Mouse (Mus musculus) left cerebral cortex, postnatal 25 days (tissue): Measurements from ENCODE around the gene Zbtb32. TPM values are rescaled to one million over a fixed set of nuclear protein-coding genes. Genes with fewer than 3 reads are reported as not detected.
A peak's percentile ranks its signal among the peaks of the same experiment; 100 is the strongest.

Experiments
- DNase-seq, 2 experiments: peaks; one replicate each; pipeline ENCODE4 v3.0.0; 2022; ENCODE audit warnings: low spot score in 2 of 2, mixed read lengths in 1 of 2
- intact Hi-C: fragments of 180-260 bp; cut with DNase I; formaldehyde crosslinking; loops from one replicate; pipeline ENCODE4 v1.15.1; 2025
- total RNA-seq, 2 experiments: library from RNA; stranded (reverse); gene quantifications; 2 replicates each; pipeline ENCODE4 v1.2.3; 2021

Gene Zbtb32
- total RNA-seq, 2 experiments from 2014 or later = not detected

- intact Hi-C loops = no loop called here
- DNase-seq = no peak
Measured at GRCm38 (mm10) chr7:30604944-30605343, 6.2 kb upstream of the Zbtb32 start.

- DNase-seq = no peak
- intact Hi-C loops = no loop called here
Measured at GRCm38 (mm10) chr7:30604424-30604823, 5.7 kb upstream of the Zbtb32 start.

DNA sequence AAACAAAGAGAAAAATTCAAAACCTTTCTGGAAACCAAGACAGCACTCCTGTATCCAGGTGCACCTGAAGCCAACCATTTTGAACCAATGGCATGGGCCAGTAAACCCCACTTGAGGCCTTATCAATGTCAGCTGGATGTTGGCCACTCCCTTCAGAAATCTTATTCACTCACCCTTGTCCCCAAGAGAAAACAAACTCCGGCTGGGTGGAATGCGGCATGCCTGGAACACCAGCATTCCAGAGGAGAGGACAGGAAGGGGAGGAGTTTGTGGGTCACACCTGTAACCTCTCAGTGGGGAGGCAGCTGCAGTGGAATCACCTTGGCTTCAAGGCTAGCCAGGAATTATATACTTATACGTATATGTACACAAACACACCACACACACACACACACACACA is 3.9 kb upstream of the Zbtb32 start:
- intact Hi-C loops = no loop called here
- DNase-seq = no peak

DNA sequence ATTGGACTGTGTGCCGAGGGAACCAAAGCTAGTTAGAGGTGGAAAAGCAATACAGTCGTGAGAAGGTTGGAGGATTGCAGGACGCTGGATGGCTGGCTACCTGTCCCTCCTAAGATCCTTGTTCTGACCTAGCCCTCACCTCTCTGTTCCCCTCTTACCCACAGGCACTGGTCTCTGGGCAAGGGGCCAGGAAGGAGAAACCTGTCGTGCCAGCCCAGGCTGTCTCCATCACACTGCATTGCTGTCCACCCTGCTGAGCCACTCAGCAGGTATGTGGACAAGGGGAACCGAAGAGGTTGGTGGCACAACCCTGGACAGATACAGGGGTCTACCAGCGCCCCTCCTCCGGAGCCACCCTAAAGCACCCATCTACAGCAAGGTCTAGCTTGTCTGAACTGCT is 1.9 kb upstream of the Zbtb32 start:
- DNase-seq = no peak
- intact Hi-C loops = no loop called here

- intact Hi-C loops = no loop called here
Measured at GRCm38 (mm10) chr7:30599933-30600353, 1.2 kb upstream of the Zbtb32 start.

DNA sequence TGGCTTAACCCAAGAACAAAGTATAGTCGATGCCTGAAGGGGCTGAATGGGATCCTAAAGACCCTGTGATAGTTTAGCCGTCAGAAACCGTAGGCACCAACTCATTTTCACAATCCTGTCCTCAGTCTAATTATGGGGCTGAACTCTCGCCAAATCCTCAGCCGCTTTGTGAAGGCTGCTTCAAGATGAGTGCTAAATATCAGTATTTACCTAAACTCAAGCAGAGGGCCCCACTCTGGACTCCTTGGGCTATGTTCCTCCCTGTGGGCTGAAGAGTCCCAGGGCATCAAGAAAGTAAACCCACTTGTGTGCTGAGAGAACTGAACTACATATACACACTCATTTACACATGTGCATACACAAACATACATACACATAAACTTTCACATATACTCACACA is 1.9 kb downstream of the Zbtb32 start:
- intact Hi-C loops = no loop called here
- DNase-seq = no peak

More at GRCm38 (mm10) chr7:30599933-30600353, 1.2 kb upstream of the Zbtb32 start:
- DNase-seq = peak; percentile 90 to 95

DNA sequence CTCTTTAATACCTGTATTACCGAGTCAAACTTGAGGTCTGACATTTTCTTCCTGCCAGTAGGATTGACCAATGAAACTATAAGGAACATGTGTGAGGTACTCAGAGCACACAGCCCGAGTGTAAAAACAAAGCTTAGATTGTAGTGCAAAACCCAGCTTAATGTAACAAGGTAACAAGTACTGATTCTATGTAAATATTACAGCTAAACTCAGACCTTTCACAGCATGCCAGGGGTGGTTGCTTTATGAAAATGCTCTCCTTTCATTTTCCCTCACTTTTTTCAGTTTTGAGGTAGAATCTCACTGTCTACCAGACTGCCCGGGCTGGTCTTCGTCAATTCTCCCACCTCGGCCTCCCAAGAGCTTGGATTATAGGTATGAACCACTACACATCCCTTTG is 2.6 kb downstream of the Zbtb32 start:
- intact Hi-C loops = no loop called here
- DNase-seq = no peak

GRCm38 (mm10) chr7:30594510-30595024 is 4.1 kb downstream of the Zbtb32 start:
- intact Hi-C loops = no loop called here
- DNase-seq = no peak

DNA sequence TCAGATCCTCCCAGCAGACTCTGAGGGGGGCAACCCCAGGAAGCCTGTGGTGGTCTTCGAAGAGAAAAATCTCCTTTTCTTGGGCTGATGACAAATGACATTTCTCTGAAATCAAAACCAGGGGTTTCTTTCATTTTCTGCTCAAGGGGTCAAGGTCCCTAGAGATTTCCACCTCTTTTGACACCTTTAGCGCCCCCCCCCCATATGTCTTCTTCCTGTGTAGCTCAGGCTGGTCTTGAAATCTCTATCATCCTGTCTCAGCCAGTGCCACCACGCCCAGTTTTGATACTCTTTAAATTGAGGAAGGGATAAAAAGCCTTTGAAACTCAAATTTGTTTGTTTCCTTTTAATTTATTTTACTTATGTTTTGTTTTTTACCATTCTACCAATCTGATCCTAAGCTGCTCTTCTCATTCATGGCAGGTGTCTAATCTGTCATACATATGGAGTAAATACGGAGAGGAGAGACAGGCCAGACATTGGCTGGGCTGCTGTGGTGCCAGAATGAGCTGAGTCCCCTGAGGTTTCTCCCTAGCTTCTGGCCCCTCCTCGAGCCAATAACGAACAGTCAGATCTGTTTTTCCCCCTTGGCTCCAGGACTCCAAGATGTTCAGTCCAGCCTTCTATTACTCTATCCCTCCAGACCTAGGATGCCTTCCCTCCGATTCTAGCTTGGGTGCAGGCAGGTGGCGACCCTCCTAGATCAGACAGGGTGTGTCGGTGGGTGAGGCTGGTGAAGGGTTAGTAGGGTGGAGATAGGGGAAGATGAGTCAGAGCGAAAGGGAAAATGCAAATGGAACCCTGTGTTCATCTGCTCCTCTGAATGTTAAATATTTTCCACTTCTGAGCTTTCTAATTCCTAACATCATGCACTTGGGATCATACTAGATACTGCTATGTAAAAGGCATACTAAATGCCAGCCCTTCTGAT is 4.9 kb downstream of the Zbtb32 start:
- DNase-seq = no peak
- intact Hi-C loops = no loop called here

GRCm38 (mm10) chr7:30592772-30593423 is 5.8 kb downstream of the Zbtb32 start:
- no peak for DNase-seq
- intact Hi-C loops = no loop called here

DNA sequence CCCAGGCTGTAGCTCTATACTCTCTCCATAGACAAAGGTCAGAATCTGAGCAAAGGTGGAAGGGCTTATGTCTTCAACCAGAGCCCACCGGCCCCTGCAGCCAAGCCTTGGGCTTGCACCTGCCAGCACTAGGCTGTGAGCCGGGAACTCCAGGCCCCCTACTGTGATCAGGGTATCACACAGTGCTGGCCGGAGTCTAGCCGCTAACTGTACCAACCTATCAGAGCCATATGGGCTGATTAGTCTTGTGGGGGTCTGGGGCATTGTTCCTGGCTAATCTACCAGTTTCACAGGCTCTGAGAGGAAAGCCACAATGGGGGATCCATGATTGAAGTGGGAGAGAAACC is 7.1 kb downstream of the Zbtb32 start:
- DNase-seq = no peak
- intact Hi-C loops = no loop called here

- no peak for DNase-seq
- intact Hi-C loops = no loop called here
Measured at GRCm38 (mm10) chr7:30590927-30591604, 7.6 kb downstream of the Zbtb32 start.

GRCm38 (mm10) chr7:30589435-30590301 is 9.0 kb downstream of the Zbtb32 start:
- DNase-seq = peak; percentile 77 to 78
- intact Hi-C loops = loop anchor here (1.0 to 5.0 kb wide), 4 partner anchors 24 to 367 kb away; partner anchors contain the start of genes Ffar3, Tmem147 and Usf2

GRCm38 (mm10) chr7:30588676-30589434 is 9.9 kb downstream of the Zbtb32 start, which contains the start of gene Kmt2b:
TSS of gene Kmt2b (minus strand) at chr7:30588726.
- peak; percentile 97 to 98 for DNase-seq
- intact Hi-C loops = loop anchor here (1.0 to 5.0 kb wide), 5 partner anchors 24 to 367 kb away; partner anchors contain the start of genes Ffar3, Gm49396, Psenen and Tmem147

DNA sequence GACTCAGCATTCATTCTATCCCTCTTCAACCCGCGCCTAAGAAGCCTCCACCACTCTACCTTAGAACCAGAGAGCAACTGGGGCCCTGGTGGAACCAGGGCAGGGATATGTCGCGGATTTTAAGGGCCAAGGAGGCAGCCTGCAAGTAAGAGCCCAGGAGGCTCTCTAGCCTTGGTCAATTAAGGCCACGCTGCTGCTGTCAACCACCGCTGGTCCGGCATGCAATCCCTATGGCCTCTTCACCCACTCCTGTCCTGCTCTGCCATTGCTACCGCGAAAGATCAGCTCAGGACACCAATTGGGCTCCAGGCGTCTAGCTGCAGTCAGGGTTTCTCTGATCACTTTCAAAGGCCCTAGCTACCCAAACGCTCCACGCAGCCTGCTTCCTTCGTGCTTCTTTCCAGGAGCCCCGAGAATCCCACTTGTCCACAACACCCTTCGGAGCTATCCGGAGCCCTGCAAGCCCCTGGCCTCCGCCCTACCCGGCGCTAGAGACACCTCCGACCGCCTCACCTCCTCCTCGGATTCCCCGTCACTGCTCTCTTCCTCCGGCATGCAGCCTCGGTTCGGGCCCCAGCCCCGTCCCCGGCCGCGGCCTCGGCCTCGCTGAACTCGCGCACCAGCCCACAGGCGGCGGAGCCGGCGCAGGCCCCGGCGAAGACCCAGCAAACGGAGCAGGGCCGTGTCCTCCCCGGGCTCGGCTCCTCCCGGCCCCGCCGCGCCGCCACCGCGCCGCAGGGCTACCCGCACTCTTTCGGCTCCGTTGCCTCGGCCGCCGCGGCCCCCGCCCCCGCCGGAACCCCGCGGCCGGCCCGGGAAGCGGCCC is 10.7 kb downstream of the Zbtb32 start:
- peak in 1 of 2 experiments; percentile 39 for DNase-seq
- intact Hi-C loops = loop anchor here (1.0 to 5.0 kb wide), 3 partner anchors 25 to 269 kb away; partner anchors contain the start of genes Ffar3, Gm49396, Psenen and Tmem147

DNA sequence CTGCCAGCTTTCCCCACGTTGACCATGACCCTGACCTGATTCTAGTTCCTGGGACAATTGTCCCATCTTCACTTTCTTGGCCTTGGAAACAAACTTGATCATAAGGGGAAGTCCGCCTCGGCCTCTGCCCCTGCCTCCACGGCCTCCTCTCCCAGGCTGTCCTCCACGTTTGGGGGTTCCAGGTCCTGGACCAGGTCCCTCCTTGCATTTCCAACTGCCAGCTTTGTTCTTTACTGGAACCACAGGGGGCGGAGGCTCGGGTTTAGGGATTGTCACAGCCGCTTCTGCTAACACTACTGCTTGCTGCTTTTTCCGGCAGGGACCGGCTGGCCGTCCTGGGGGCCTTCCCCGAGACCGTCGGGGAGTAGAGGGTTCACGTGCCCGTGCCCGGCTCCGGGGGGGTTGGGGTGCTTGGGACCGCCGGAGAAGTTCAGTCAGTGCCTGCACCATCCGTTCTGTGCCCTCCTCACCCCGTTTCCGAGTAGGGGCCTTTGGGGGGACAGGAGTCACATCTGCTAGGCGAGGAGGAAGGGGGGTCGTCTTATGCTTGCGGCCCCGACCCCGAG is 12.2 kb downstream of the Zbtb32 start:
- intact Hi-C loops = loop anchor here (5.0 kb wide), 1 partner anchor 271 kb away; the partner anchor contains the start of gene Ffar3

DNA sequence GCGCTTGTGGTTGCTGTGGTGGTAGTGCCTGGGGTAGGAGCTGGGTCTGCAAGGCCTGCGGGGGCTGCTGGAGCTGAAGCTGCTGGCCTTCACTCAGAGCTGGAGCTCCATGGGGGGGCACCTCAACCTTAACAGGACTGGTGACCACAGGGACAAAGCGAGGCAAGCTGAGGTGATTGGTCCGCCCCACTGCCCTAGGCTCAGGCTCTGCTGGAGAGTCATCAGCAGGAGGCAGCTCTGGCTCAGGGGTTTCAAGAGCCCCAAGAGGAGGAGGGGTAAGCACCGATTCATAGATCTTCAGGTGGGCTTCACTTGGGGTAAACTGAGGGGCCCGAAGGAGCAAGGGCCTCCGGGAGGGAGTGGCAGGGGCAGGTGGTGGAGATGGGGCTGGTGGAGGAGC is 13.5 kb downstream of the Zbtb32 start:
- no peak for DNase-seq
- intact Hi-C loops = loop anchor here (5.0 kb wide), 1 partner anchor 272 kb away; the partner anchor contains the start of gene Ffar3

More for the DNA sequence above, 12.2 kb downstream of the Zbtb32 start:
- DNase-seq = no peak
